Mouse (Mus musculus) megakaryocyte, embryonic 14.5 days (primary cell): ENCODE results near the gene Rrp15. TPM values are rescaled to one million over a fixed set of nuclear protein-coding genes. Genes with fewer than 3 reads are reported as not detected.

Experiments used
- H3K27me3 ChIP-seq: replicated peaks from 2 replicates; pipeline ENCODE3; 2012; ENCODE audit warnings: inconsistent platforms
- H3K36me3 ChIP-seq: replicated peaks from 2 replicates; pipeline ENCODE3; 2012; ENCODE audit warnings: low read length, inconsistent platforms, mixed read lengths
- H3K4me1 ChIP-seq: 2 replicates; pipeline ENCODE4 v1.6.1; 2012; ENCODE audit warnings: inconsistent platforms
- H3K4me3 ChIP-seq: replicated peaks from 2 replicates; pipeline ENCODE3; 2012; ENCODE audit warnings: moderate library complexity, mild to moderate bottlenecking, inconsistent platforms
- H3K9me3 ChIP-seq: 2 replicates; pipeline ENCODE4 v1.6.1; 2012; ENCODE audit warnings: inconsistent platforms
- FLI1 ChIP-seq: IDR thresholded peaks from 2 replicates; pipeline ENCODE4 v1.6.1; 2012; ENCODE audit warnings: low read length, inconsistent platforms, mixed read lengths
- GATA1 ChIP-seq: IDR thresholded peaks from 3 replicates; pipeline ENCODE4 v1.6.1; 2012; ENCODE audit warnings: mixed read lengths, low read length, inconsistent platforms, borderline replicate concordance
- polyA plus RNA-seq: library from polyadenylated mRNA; stranded (reverse); fragments of >175 nt; gene quantifications from 2 replicates; pipeline ENCODE4 v1.2.3, GENCODE M21; 2012; ENCODE audit warnings: low replicate concordance; ENCODE audit not compliant: insufficient read depth

The Rrp15 gene
- polyA plus RNA-seq, 1 experiment, result 6.8 TPM

DNA sequence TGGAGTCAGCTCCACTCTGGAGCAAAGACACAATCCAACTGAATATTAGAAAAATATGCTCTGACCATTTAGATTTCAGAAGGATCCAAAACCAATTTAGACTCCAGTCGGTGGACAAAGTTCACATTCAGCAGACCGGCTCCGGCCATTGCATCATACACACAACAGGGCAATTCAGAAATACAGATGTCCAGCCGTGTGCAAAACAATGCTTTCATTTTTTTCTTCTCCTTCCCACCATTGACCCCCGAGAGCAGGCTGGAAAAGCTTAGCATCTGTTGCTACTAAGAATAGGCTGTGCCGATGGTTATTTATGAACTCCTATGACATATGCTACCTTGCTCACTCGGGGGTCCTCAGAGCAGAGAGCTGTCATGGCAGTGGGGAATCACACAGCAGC is 66.6 kb downstream of the Rrp15 start:
- H3K9me3 ChIP-seq, result peaks cover 48% of the 10 kb centered on the region
- no peaks in the 10 kb centered on the region for H3K36me3 ChIP-seq
- H3K27me3 ChIP-seq, result no peaks in the 10 kb centered on the region
- no peaks in the 10 kb centered on the region for H3K4me1 ChIP-seq
- no peak for TF ChIP-seq GATA1
- no peak for TF ChIP-seq FLI1
- H3K4me3 ChIP-seq, result no peak overlapping the region

DNA sequence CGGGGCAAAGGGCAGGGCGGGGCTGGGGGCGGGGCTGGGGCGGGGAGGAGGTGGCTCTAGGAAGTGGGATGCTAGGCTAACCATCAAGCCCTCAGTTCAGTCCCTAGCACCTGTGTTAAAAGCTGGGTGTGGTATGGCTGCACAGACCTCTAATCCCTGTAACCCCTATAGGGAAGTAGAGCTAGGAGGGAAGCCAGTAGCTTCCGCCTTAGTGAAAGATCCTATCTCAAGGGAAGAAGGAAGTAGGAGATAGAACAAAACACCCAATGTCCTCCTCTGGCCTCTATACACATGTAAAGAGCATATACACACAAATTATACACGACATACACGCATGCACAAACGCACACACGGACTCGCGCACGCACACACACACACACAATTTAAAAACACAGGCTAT is 71.5 kb downstream of the Rrp15 start:
- TF ChIP-seq GATA1, result no peak
- TF ChIP-seq FLI1, result no peak
- no peak overlapping the region for H3K4me3 ChIP-seq
- H3K36me3 ChIP-seq, result no peaks in the 10 kb centered on the region
- peaks cover 52% of the 10 kb centered on the region for H3K9me3 ChIP-seq
- H3K4me1 ChIP-seq, result no peaks in the 10 kb centered on the region
- H3K27me3 ChIP-seq, result no peaks in the 10 kb centered on the region

DNA sequence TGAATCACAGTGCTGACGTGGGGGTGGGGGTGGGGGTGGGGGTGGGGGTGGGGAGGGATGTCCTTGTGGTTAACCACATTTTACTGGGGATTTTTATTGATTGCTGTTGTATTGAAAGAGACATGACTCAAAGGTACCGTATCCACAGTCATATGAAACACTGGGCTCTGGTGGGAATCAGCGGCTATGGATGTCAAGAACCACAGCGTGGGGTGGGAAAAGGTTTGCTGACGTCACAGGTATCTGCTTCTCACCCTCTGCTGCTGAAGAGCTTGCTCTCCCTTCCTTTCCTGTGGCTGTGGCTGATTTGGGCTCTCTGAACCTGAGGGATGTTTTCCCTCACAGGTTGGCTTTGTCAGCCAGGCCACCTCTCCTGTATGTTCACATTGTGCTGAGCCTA is 73.0 kb downstream of the Rrp15 start:
- Histone ChIP-seq H3K4me1 (no peaks in the 10 kb centered on the region), H3K9me3 (peaks cover 52% of the 10 kb centered on the region), H3K36me3 (no peaks in the 10 kb centered on the region), H3K4me3 (no peak overlapping the region), H3K27me3 (no peaks in the 10 kb centered on the region)
- TF ChIP-seq FLI1, result no peak
- TF ChIP-seq GATA1, result no peak

DNA sequence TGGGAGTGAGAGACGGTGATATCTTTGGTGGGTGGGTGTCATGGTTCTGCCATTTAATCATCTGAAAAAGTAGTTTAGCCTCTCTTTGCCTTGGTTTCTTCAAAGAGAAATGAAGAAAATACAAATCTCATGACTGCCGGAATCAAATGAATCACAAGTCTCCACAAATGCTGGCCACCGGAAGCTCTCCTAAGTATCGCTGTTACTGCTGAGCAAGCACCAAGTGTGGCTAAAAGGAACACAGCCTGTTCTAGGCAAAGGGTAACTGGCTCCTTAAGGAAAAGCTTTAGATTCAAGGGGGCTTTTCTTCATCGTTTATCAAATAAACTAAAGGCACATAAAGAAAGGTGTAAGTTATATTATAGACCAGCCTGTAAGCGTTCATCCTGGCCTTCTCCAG is 73.9 kb downstream of the Rrp15 start:
- no peaks in the 10 kb centered on the region for H3K27me3 ChIP-seq
- no peak overlapping the region for H3K4me3 ChIP-seq
- H3K36me3 ChIP-seq, result no peaks in the 10 kb centered on the region
- no peaks in the 10 kb centered on the region for H3K4me1 ChIP-seq
- H3K9me3 ChIP-seq, result peaks cover 53% of the 10 kb centered on the region
- TF ChIP-seq FLI1 (no peak), GATA1 (no peak)

DNA sequence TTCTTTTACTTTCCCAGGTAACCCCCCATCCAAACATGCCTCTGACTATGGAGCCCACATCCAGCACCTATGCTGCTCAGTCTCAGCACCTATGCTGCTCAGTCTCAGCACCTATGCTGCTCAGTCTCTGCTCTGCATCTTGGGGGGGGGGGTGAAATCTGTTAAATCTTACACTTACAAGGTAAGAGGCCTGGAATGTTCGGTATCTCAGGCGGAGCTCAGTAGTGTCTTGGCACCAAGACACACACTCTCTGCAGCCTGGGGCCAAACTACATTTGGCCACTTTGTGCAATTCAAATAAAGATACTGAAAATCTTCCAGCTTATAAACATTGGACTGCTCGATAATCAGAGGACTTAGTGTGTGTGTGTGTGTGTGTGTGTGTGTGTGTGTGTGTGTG is 74.5 kb downstream of the Rrp15 start:
- H3K4me1 ChIP-seq, result no peaks in the 10 kb centered on the region
- no peak overlapping the region for H3K4me3 ChIP-seq
- TF ChIP-seq FLI1 (no peak), GATA1 (no peak)
- no peaks in the 10 kb centered on the region for H3K36me3 ChIP-seq
- H3K9me3 ChIP-seq, result peaks cover 53% of the 10 kb centered on the region
- H3K27me3 ChIP-seq, result no peaks in the 10 kb centered on the region

DNA sequence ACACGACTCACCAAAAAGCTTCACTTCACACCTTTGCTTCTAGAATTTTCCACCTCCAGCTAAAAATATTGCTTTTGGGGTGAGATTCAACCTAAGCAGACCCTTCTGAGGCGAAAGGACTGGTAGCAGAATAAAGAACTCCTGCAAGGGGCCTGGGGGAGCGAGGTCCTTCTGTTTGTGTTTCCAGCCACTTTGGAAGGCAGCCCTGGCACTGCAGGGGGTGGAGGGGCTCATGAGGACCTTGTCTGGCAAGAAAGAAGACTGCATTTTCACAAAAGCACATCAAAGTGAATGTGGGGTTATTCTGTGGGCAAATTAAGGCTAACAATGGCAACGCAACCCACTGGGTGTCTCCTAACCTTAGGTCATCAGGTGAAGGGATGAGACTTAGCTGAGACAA is 76.0 kb downstream of the Rrp15 start:
- Histone ChIP-seq H3K9me3 (peaks cover 56% of the 10 kb centered on the region), H3K36me3 (no peaks in the 10 kb centered on the region), H3K4me3 (no peak overlapping the region), H3K27me3 (no peaks in the 10 kb centered on the region), H3K4me1 (no peaks in the 10 kb centered on the region)
- TF ChIP-seq GATA1, result no peak
- no peak for TF ChIP-seq FLI1

Other genes with a start within 250 kb of the Rrp15 start
- gene Tgfb2, start 43.4 kb downstream of the Rrp15 start, polyA plus RNA-seq, result not detected in 2 replicates
- gene D1Pas1, start 218.1 kb upstream of the Rrp15 start, polyA plus RNA-seq, result not detected in 2 replicates